Mouse (Mus musculus) megakaryocyte-erythroid progenitor cell, adult 5-6 weeks (primary cell): ENCODE results near the gene Chat. TPM values are rescaled to one million over a fixed set of nuclear protein-coding genes. Genes with fewer than 3 reads are reported as not detected.

ENCODE experiments used
- ATAC-seq: replicated peaks from 2 replicates; pipeline ENCODE4 v1.8.0; 2016; ENCODE audit warnings: mild to moderate bottlenecking, inconsistent platforms; ENCODE audit not compliant: severe bottlenecking, poor library complexity, low FRiP score, low TSS enrichment
- total RNA-seq, 2 experiments: library from RNA; stranded (forward) in 1 of 2; stranded (reverse) in 1 of 2; fragments of 200-1000, 215-1000 nt in 1 of 2; fragments of >200 nt in 1 of 2; fragmentation: Nextera tagmentation in 1 of 2; gene quantifications; 2 replicates each; pipeline ENCODE4 v1.2.3; 2014 to 2017

The Chat gene
- total RNA-seq (2014; fragmentation: Nextera tagmentation) = not detected in 2 replicates
- not detected in 2 replicates for total RNA-seq (2017)

DNA sequence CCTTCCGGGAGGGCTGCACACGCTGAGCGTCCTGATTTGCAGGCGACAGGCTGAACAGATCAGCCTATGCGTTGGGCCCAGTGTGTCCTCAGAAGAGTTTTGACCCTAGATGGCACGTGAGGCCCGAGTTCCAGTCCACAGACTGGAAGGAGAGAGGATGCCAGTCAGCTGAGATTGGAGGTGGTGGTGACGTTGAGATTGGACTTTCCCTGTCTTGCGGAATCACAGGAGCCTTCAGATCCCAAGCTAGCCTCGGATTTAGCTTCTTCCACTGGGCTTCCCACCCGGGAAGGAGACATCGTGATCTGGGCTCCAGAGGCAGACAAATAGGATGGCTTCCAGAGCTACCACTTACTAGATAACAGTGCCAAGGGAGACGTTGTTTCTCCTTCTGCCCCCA is at the start of gene Chat:
Gene Chat (minus strand): TSS at position 101 of the 400 bp plus-strand sequence.
- no peak for ATAC-seq

DNA sequence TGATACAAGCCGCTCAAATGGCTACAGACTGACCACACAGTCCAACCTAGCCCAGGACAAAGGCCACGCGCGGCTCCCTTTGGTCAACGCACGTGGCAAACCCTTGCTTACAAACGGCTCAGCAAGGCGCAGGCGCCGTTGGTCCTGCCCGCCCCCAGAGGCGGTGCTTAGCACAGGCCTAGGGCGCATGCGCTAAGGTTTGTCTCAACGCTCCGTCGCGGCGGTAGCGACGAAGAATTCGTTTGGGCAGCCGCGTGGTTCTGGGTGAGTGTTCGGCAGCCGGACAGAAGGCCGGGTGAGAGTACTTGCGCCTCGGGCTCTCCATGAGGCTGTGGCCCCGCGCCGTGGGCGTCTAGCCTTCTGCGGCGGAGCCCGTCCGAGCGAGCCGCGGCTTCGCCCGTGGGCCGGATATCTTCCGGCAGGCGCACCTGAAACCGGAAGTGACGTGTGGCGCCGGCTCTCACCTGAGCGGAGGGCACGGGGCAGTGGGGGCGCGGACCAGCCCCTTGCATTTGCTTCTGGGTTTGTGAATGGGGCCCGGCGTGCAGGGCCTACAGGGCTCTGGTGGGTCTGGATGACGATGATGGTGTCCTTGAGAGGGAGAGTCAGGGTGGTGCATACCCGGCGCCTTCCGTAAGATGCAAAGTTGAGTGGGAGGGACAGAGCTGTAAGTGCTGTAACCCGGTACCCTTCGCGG is 47.7 kb upstream of the Chat start, which contains the start of gene Ercc6:
Gene Ercc6 (plus strand): TSS at position 186 of the 697 bp plus-strand sequence.
- peak; percentile 81 for ATAC-seq

DNA sequence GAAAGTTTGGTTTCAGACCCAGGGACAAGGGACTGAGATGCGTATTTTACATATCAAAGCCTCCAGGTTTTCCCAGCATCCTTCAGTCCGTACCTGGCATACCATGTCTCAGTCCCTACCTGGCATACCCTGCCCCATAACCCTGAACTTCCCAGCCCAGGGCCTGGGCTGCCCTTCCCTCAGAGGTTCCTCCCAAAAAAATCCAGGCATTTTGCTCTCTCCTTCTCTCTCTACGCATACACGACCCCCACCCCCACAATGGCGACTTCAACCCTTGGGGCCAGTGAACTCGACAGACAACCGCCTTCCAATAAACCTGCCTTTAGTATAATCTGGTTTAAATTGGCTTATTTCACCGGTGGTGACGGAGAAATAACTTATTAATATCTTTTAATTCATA is 47.1 kb upstream of the Chat start:
- ATAC-seq = no peak

DNA sequence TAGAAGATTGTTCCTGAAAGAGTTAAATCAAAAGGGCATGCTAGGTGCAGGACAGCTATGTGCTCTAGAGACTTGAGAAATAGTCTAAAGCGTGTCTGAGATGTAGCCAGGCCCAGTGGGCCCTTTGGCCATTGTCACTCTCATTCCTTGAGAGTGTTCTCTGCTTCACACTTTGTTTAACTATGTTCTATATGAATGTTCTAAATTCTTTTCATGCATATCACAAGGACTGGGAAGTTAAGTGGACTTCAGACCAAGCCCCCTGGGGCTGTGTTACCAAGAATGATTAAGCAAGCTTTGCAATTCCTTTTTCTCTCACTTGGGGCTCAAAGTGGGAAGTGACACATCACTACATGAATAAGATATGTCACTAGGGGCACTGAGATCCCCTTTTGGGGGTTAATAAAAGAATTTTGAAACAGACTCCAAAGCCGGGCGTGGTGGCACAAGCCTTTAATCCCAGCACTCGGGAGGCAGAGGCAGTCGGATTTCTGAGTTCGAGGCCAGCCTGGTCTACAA is 43.7 kb upstream of the Chat start:
- ATAC-seq = no peak

DNA sequence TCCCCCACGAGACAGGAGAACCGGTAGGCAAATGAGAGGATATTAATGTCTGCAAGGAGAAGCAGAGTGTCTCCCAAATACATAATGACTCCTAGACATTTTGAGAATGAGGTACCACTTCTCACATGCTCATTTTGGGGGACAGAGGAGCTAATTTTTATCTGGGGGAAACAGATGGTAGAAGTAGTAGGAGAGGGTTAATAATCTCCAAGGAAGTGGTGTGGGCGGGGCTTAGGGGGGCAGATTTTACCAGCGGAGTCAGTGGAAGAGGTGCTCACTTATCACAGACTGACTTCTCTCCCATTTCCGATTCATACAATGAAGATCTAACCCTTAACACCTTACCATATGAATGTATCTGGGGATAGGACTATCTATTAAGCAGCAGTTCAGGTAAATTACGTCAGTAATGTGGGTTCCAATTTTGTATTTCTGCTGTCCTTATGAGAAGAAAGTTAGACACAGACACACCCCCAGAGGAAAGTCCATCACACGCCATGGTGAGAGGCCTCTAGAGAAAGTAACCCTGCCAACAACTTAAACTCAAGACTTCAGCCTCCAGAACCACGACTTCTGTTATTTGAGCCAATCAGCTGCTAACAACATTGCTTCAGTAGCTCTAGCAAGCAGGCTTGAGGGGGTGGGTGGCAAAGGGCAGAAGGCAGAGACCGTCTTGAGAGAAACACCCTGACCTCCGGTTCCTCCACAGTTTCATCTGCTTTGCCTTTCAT is 42.5 kb upstream of the Chat start:
- ATAC-seq = peak; percentile 79

DNA sequence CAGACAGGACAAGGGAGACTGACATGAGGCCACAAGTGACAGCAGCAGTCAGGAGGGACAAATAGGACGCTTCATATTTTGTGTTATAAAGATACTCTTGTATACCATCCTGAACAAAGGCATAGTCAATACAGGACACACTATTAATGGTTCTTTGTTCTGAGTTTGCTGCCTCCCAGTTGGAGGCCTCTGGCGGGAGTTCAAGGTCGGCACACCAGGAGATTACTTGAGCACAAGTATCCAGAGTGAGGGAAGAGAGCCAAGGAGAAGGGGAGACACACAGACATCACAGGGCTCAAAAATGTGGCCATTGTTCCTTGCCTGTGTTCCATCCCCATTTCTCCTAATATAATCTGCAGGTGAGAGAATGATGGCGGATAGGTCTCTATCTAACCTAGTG is 41.4 kb upstream of the Chat start:
- ATAC-seq = no peak

DNA sequence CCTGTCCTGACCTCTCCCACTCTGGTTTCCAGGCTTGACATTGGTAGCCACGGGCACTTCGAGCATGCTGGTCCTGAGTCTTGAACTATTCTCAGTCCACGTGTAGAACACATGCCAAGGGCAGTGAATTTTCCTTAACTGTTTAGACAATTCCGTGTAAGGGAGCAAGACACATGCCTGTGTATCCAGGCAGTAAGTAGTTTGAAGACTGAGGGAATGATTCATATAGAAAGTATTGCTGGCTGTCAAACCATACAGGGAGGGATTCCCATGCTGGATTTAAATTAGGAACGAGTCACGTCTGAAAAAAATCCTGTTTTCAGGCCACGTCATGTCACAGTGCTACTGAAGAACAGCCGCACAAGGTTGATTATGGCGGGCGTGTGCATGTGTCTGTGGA is 40.5 kb upstream of the Chat start:
- ATAC-seq = no peak

DNA sequence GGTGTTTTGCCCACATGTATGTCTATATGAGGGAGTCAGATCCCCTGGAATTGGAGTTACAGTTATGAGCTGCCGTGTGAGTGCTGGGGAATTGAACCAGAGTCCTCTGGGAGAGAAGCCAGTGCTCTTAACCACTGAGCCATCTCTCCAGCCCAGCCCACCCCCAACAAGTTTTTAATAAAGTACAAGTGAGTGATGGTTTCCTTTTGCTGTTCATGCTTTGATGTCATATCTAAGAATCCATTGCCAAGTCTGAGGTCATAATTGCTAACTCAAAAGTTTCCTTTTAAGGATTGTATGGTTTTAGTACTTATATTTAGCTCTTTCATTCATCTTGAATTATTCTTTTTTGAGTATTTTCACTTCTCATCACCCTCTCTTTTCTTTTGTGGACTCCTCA is 38.1 kb upstream of the Chat start:
- no peak for ATAC-seq

DNA sequence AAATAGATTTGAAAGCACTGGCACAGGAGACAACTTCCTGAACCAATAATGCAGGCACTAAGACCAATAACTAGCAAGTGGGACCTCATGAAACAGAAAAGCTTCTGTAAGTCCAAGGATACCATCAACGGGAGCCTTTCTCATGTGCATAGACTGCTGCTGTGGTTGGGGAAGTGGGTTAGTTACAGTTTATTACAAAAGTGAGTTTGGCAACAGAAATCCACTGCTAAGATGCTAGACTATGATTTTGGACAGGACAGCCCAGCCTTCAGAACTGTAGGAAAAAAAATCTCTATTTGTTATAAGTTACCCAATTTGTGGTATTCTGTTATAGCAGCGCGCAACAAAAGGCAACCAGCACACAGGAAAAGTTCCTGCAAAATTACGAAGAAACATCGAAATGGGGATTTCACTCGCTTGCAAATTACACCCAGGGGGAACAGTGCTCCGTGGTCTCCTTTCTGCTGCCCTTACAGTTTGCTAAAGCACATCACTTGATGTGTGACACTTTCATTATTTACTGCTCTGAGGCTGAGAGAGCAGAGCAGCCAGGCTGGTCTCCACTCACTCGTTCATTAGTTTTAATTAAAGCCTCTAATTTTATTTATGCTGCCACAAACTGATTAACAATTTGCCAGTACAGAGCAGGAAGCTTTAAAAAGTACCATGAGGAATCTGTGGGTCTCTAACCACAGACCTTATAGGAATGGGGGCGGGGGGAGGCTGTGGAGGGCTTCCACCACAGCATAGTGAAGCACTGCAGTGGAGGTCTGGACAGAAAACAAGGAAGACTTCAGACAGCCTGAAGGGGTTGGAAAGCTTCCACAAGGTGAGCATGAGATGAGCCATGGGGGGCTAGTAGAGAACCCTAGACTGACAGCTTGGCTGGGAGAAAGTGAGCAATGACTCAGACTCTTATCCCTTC is 37.2 kb upstream of the Chat start:
- no peak for ATAC-seq

DNA sequence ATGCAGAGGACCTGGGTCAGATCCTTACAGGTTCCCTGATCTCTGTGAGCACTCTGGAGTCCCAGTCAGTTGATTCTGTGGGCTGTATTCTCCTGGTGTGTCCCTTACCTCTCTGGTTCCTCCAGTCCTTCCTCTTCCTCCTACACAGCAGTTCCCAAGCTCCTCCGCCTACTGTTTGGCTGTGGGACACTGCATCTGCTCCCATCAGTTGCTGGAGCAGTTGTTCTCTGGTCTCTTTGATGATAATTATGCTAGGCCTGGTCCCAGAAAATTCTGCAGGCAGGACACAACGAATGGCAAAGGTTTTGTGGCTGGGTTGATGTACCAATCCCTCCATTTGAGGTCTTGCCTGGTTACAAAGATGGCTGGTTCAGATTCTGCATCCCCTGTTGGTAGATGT is 35.5 kb upstream of the Chat start:
- ATAC-seq = no peak

DNA sequence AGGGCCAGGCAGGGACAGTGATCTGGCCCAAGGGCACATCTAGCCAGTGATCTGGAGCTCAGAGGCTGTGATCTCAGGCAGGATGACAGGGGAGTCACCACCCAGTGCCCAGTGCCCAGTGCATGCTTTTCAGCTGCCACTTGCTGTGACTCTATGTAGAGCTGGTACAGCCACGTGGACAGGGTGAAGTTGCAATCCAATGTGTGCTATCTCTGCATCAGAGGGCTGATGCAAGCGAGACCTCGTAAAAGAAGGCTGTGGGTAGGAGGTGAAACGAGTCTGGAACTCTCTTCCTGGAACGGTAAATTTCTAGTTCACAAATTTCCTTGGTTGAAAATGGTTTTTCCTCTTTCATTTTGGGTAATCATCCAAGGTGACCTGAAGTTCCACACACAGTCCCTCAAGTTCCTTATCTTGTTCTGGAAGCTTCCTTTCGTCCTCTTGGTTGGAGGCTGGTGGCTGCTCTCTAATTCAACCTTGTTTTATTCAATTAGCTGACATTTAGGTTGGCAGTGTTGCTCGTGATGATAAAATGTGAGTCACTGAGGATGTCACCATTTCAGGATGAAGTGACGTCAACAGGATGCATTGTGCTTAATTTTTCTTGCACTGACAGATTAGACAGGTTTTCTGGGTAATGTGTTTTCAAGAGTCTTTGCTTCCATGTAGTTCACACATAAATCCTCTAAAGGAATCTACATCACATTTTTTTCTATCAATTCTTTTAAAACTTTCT is 30.5 kb upstream of the Chat start:
- ATAC-seq = no peak

DNA sequence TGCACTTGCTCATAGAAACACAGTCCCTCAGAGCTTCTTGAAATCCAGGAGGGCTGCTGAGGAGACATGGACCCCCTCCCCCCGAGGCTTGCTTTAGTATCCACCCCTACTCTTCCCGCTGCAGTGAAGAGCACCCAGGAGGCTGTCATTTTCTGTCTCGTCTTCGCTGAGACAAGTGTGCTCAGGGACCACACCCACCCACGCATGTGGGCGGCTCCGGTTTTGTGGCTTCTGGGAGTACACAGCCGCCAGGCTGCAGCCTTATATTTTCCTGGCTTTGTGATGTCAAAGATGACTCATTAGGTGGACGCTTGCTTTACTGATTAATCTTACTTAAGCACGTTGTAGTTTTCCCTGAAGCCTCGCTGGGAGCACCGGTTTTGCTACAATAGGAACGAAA is 26.7 kb upstream of the Chat start:
- peak; percentile 82 for ATAC-seq

DNA sequence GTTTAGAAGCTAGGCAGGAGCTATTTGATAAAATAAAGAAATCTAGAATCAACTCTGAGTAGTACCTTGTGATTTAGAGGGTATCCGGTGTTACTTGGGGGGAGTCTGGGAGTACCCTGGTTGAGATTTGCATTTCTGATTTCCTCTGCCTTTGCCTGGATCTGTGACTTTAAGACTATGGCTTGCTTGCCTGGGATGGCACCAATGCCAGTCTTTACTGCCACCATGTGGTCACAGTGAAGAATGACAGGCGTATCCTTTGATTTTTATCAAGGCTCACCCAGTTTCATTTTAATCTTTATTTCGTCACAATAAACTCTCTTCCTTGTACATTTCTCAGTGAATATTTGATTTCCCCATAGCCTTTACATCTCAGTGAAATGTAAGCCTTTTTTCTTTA is 16.3 kb upstream of the Chat start:
- ATAC-seq = peak; percentile 63; the same call in 1 of the 2 replicates

DNA sequence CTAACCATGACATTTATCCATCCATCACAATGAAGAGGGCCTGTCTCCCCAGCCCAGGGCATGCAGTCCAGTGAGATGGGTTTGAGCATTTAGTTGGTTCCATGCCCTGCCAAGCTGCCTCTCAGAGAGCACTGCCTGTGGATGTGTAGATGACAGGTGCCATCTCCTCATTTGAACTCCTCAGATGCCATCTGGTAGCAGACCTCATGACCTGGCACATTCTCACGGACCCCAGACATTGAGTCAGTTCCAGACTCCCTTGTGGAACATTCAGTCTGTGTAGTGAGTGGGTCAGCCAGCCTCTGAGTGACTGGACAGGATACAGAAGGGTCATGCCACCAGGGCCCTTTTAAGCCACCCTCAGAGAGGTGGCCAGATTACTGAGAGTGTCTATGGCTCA is 11.8 kb upstream of the Chat start:
- ATAC-seq = no peak

DNA sequence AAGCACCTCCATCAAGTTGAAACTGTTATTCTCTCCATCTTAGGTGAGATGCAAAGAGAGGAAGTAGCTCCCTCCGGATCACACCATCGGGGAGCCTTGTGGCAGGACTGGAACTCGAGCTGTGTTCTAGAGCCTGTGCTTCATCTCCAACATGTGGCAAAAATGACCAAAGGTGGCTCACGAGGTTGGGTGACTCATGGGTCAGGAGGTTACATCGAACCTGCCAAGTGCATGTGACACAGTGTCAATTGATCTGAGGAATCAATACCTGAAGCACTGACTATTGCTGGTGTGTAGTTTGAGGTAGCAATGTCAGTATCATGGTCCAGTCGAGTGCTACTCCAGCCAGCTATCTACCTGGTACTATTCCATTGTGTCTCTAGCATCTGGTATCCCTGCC is 10.8 kb upstream of the Chat start:
- ATAC-seq = no peak

DNA sequence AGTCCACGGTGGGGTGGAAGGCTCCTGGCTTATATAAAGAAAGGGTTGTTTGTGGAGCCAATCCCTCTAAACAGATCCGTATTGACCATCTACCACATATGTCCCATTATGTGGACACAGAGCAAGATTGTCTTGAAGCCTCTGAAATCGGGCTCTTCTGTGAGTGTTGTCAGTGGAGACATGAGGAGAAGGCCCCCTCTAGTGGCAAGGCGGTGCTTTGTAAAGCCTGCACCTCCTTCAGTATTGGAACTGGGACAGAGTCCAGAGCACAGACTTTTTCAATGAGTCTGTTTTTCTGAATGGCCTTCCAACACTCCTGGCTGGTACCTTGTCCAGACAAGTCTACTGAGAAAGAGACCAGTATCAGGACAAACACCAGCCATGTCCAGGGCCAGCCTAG is 7.2 kb upstream of the Chat start:
- peak; percentile 75 for ATAC-seq

DNA sequence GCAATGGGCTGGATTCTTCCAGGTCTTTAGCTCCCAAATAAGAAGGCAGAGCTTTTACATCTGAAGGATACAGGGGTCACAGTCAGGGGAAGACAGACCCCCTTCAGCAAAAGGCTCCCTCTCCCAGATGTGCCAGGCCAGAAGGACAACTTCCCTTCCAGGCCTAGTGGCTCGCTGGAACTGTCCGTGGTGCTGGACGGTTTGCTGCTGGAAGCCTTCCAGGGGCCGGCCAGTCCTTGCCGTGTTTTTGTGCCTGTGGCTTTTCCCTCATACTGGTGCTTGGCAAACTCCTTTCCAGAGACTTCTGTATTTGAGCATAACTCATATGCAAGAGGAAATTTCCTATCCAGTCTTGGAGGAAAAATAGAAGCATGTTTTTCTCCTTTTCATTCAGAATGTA is 1.8 kb upstream of the Chat start:
- ATAC-seq = no peak

DNA sequence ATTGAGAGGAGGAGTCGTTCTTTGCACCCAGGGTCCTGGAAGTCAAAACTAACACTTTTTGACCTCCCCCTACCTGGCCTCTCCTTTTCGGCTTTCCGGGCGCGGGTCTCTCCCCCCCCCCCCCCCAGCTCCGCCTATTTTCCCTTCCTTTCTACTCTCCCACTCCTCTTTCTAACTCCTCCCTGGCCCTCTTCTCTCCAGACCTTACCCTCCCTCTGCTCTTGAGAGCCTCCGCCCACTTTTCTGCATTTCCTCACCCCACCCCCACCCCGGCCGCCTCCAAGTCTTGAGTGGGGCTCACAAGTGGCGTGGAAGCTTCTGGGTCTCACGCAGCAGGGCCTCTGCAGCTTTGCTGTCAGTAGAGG is 301 bp downstream of the Chat start:
- no peak for ATAC-seq
